Comparison of ENCODE assay signal across 24 mouse cellular contexts in genomic region chr4:98667009-98667408, GRCm38 (mm10). TPM values are rescaled to one million over a fixed set of nuclear protein-coding genes. Genes with fewer than 3 reads are reported as not detected.
DNase-seq lines count a peak whose midpoint lies in the region; ATAC-seq and TF ChIP-seq lines count a peak whose summit lies in the region.
"Had no signal": no experiment of that assay in that cellular context is flagged by ENCODE, and none has a peak within 500 bp of the region (broad histone marks: within the 10 kb centered on the region; RNA-seq: fewer than 3 reads in every experiment).

No protein-coding gene starts in this region.

- peak; percentile 57 for DNase-seq in forelimb bud, embryonic 11.5 days (ENCODE audit: low read depth, low spot score)
- no peak for DNase-seq in adrenal gland, postnatal 14 days
- DNase-seq in stomach, postnatal 0 days (ENCODE audit: low spot score), result no peak
- DNase-seq: adrenal gland, adult 2 months; adrenal gland, postnatal 10 days; adrenal gland, postnatal 36 days; cerebellum, adult 11-12 months; cerebellum, adult 9-10 months; cerebellum, postnatal 14 days; cerebellum, postnatal 36 days; embryo, embryonic 11 days had no signal

- H3K27ac ChIP-seq in intestine, postnatal 0 days (ENCODE audit: low read depth, low read length), result 0 out of 2 replicates have a peak overlapping the region, but pooled peaks have one; percentile 5
- no peak overlapping the region for H3K27ac ChIP-seq in intestine, embryonic 15.5 days
- peak overlapping the region; percentile 16; the same call in 1 of the 2 replicates for H3K27ac ChIP-seq in limb, embryonic 13.5 days
- H3K27ac ChIP-seq in stomach, postnatal 0 days (replicated peaks), result no peak overlapping the region
- H3K27ac ChIP-seq: embryonic facial prominence, embryonic 13.5 days; embryonic facial prominence, embryonic 15.5 days; forebrain, embryonic 10.5 days; forebrain, embryonic 12.5 days had no signal

- no peak for ATAC-seq in intestine, postnatal 0 days
- ATAC-seq in intestine, embryonic 15.5 days, result no peak
- peak; percentile 84; the same call in 1 of the 2 replicates for ATAC-seq in limb, embryonic 13.5 days (ENCODE audit: low FRiP score, low read depth)
- ATAC-seq in stomach, postnatal 0 days (ENCODE audit: low FRiP score, low TSS enrichment), result no peak
- ATAC-seq: forebrain, embryonic 14.5 days; forebrain, embryonic 16.5 days had no signal

- no peaks in the 10 kb centered on the region for H3K27me3 ChIP-seq in intestine, postnatal 0 days (replicated peaks; ENCODE audit: control insufficient read depth, insufficient read depth, low read length)
- H3K27me3 ChIP-seq in intestine, embryonic 15.5 days (replicated peaks), result no peaks in the 10 kb centered on the region
- H3K27me3 ChIP-seq in limb, embryonic 13.5 days, result no peaks in the 10 kb centered on the region
- no peaks in the 10 kb centered on the region for H3K27me3 ChIP-seq in stomach, postnatal 0 days (ENCODE audit: control insufficient read depth, insufficient read depth, low read length)
- H3K27me3 ChIP-seq: embryonic facial prominence, embryonic 13.5 days; embryonic facial prominence, embryonic 15.5 days; forebrain, embryonic 12.5 days had no signal

- H3K9me3 ChIP-seq in intestine, postnatal 0 days (ENCODE audit: control insufficient read depth), result no peaks in the 10 kb centered on the region
- H3K9me3 ChIP-seq in intestine, embryonic 15.5 days, result no peaks in the 10 kb centered on the region
- H3K9me3 ChIP-seq in limb, embryonic 13.5 days, result peaks cover 11% of the 10 kb centered on the region
- no peaks in the 10 kb centered on the region for H3K9me3 ChIP-seq in stomach, postnatal 0 days (ENCODE audit: control insufficient read depth, low read length)

- WGBS in intestine, postnatal 0 days, result 81% methylated on average over 3 of the region's 3 CpGs
- WGBS in intestine, embryonic 15.5 days, result 79% methylated on average over 3 of the region's 3 CpGs
- 34% methylated on average over 3 of the region's 3 CpGs for WGBS in limb, embryonic 13.5 days
- 89% methylated on average over 3 of the region's 3 CpGs for WGBS in stomach, postnatal 0 days

- no peak for TF ChIP-seq EP300 in stomach, postnatal 0 days (optimal IDR thresholded peaks at IDR 0.05)

- H3K4me3 ChIP-seq in intestine, postnatal 0 days (ENCODE audit: low read depth, low read length), result no peak overlapping the region
- no peak overlapping the region for H3K4me3 ChIP-seq in intestine, embryonic 15.5 days (replicated peaks)
- H3K4me3 ChIP-seq in limb, embryonic 13.5 days, result no peak overlapping the region
- no peak overlapping the region for H3K4me3 ChIP-seq in stomach, postnatal 0 days (ENCODE audit: low read depth, low read length)
- H3K4me3 ChIP-seq: embryonic facial prominence, embryonic 13.5 days; embryonic facial prominence, embryonic 15.5 days; erythroblast, embryonic 14.5 days; forebrain, embryonic 10.5 days; forebrain, embryonic 12.5 days had no signal

- no peak for TF ChIP-seq CTCF in intestine, postnatal 0 days (IDR thresholded peaks at IDR 0.05; ENCODE audit: low read depth)
- no peak for TF ChIP-seq CTCF in stomach, postnatal 0 days (IDR thresholded peaks at IDR 0.05; ENCODE audit: low read depth)

- no peak overlapping the region for H3K9ac ChIP-seq in intestine, postnatal 0 days (ENCODE audit: low read depth, low read length)
- no peak overlapping the region for H3K9ac ChIP-seq in intestine, embryonic 15.5 days
- H3K9ac ChIP-seq in limb, embryonic 13.5 days, result no peak overlapping the region
- H3K9ac ChIP-seq in stomach, postnatal 0 days (ENCODE audit: low read length), result no peak overlapping the region
- H3K9ac ChIP-seq: embryonic facial prominence, embryonic 13.5 days; embryonic facial prominence, embryonic 15.5 days; forebrain, embryonic 12.5 days had no signal

- no peak overlapping the region for H3K4me2 ChIP-seq in intestine, postnatal 0 days (replicated peaks; ENCODE audit: low read depth)
- H3K4me2 ChIP-seq in intestine, embryonic 15.5 days (replicated peaks), result no peak overlapping the region
- no peak overlapping the region for H3K4me2 ChIP-seq in limb, embryonic 13.5 days (replicated peaks)
- no peak overlapping the region for H3K4me2 ChIP-seq in stomach, postnatal 0 days (replicated peaks; ENCODE audit: low read depth)
- H3K4me2 ChIP-seq: embryonic facial prominence, embryonic 13.5 days; embryonic facial prominence, embryonic 15.5 days; forebrain, embryonic 12.5 days had no signal

- 0 out of 2 replicates have a peak, but pooled peaks cover 4% of the 10 kb centered on the region for H3K36me3 ChIP-seq in intestine, postnatal 0 days (ENCODE audit: control insufficient read depth, insufficient read depth)
- H3K36me3 ChIP-seq in intestine, embryonic 15.5 days, result no peaks in the 10 kb centered on the region
- peaks cover 9% of the 10 kb centered on the region for H3K36me3 ChIP-seq in limb, embryonic 13.5 days
- no peaks in the 10 kb centered on the region for H3K36me3 ChIP-seq in stomach, postnatal 0 days (ENCODE audit: control insufficient read depth, insufficient read depth, low read length)
- H3K36me3 ChIP-seq: embryonic facial prominence, embryonic 15.5 days had no signal

- H3K4me1 ChIP-seq in intestine, postnatal 0 days (replicated peaks; ENCODE audit: control insufficient read depth, insufficient read depth, low read length), result no peaks in the 10 kb centered on the region
- H3K4me1 ChIP-seq in intestine, embryonic 15.5 days (replicated peaks), result no peaks in the 10 kb centered on the region
- peaks cover 35% of the 10 kb centered on the region for H3K4me1 ChIP-seq in limb, embryonic 13.5 days
- H3K4me1 ChIP-seq in stomach, postnatal 0 days (replicated peaks; ENCODE audit: control insufficient read depth, insufficient read depth), result no peaks in the 10 kb centered on the region
- H3K4me1 ChIP-seq: embryonic facial prominence, embryonic 13.5 days; embryonic facial prominence, embryonic 15.5 days; forebrain, embryonic 10.5 days; forebrain, embryonic 12.5 days had no signal

RNA-seq across cellular contexts. Expression of gene L1td1, which starts 59.5 kb away (rescaled TPM):
- polyA plus RNA-seq in intestine, postnatal 0 days (2015; fragmentation: Nextera tagmentation; extraction: Ambion mirVana), result not detected in 2 replicates
- 0.35 and 0.43 TPM in 2 replicates for polyA plus RNA-seq in intestine, embryonic 15.5 days (2015; fragmentation: Nextera tagmentation; extraction: Ambion mirVana)
- 1.8 and 2.2 TPM in 2 replicates for polyA plus RNA-seq in limb, embryonic 13.5 days (2015; fragmentation: Nextera tagmentation; extraction: Ambion mirVana)
- not detected in 2 replicates for total RNA-seq in adrenal gland, postnatal 14 days (2021)
- 0.10 TPM in 1 of 2 replicates, not detected in the other for polyA plus RNA-seq in stomach, postnatal 0 days (2015; fragmentation: Nextera tagmentation; extraction: Ambion mirVana)
- total RNA-seq: adrenal gland, adult 2 months; adrenal gland, postnatal 10 days; adrenal gland, postnatal 36 days; common myeloid progenitor, adult 5-6 weeks; MEL had no signal
- polyA plus RNA-seq: adrenal gland, adult 2 months; C2C12; embryonic facial prominence, embryonic 15.5 days; erythroblast, embryonic 14.5 days; forebrain, embryonic 16.5 days had no signal

Comparison
In these comparisons a context has a peak if more than half of its experiments do, and no peak if none do; other contexts are left out.
1. H3K27ac ChIP-seq: peak in intestine, postnatal 0 days (single experiment) and limb, embryonic 13.5 days (single experiment); none in intestine, embryonic 15.5 days (single experiment) and stomach, postnatal 0 days (single experiment).